Mouse (Mus musculus): ENCODE measurements around the gene Ado.

- TF ChIP-seq POLR2A (IDR thresholded peaks at IDR 0.05; ENCODE audit: borderline replicate concordance, extremely low read depth, insufficient read depth, insufficient read length, poor library complexity, severe bottlenecking) = no peak
- TF ChIP-seq CTCF (IDR thresholded peaks at IDR 0.05; ENCODE audit: borderline replicate concordance, extremely low read depth, insufficient read depth, insufficient read length) = no peak
Measured at GRCm38 (mm10) chr10:67503320-67503995, 45.3 kb downstream of the Ado start.

Measured in brain, embryonic 14.5 days (tissue).